Mouse (Mus musculus) liver, embryonic 15.5 days (tissue): Measurements from ENCODE around the gene Wdr83. TPM values are rescaled to one million over a fixed set of nuclear protein-coding genes. Genes with fewer than 3 reads are reported as not detected.
"Not testable (repeated sequence)": the region's sequence is repeated elsewhere in the genome, so short reads cannot be mapped to it uniquely, and the experiment has no call there.

Source experiments
- ATAC-seq: fragments of 200-750 bp; cut with Nextera tagmentation; 2 replicates; pipeline ENCODE4 v1.8.0; 2017; ENCODE audit warnings: moderate number of reproducible peaks, mild to moderate bottlenecking, moderate library complexity; ENCODE audit not compliant: insufficient read depth
- H3K27ac ChIP-seq: fragments of 300-500 bp; sonication (generic); replicated peaks from 2 replicates; pipeline ENCODE4 v1.5.1; 2015; ENCODE audit warnings: mild to moderate bottlenecking, inconsistent platforms
- H3K27me3 ChIP-seq: fragments of 300-500 bp; sonication (generic); 2 replicates; pipeline ENCODE4 v1.6.1; 2015; ENCODE audit warnings: mild to moderate bottlenecking, inconsistent platforms
- H3K36me3 ChIP-seq: fragments of 300-500 bp; sonication (generic); replicated peaks from 2 replicates; pipeline ENCODE4 v1.6.1; 2015; ENCODE audit warnings: moderate library complexity, mild to moderate bottlenecking, inconsistent platforms
- H3K4me1 ChIP-seq: fragments of 300-500 bp; sonication (generic); replicated peaks from 2 replicates; pipeline ENCODE4 v1.6.1; 2015; ENCODE audit warnings: inconsistent platforms
- H3K4me2 ChIP-seq: fragments of 300-500 bp; sonication (generic); 2 replicates; pipeline ENCODE4 v1.6.1; 2015; ENCODE audit warnings: moderate library complexity, mild to moderate bottlenecking, inconsistent platforms
- H3K4me3 ChIP-seq: fragments of 300-500 bp; sonication (generic); replicated peaks from 2 replicates; pipeline ENCODE4 v1.5.1; 2015; ENCODE audit warnings: mild to moderate bottlenecking, inconsistent platforms
- H3K9ac ChIP-seq: fragments of 300-500 bp; sonication (generic); 2 replicates; pipeline ENCODE4 v1.6.1; 2015; ENCODE audit warnings: moderate library complexity, mild to moderate bottlenecking, inconsistent platforms
- H3K9me3 ChIP-seq: fragments of 300-500 bp; sonication (generic); replicated peaks from 2 replicates; pipeline ENCODE4 v1.6.1; 2016; ENCODE audit warnings: inconsistent platforms
- WGBS: fragments of 180-500 bp; shearing (Covaris S2); methylation state at CpG from one replicate; pipeline ENCODE4 v1.1.7; 2015; ENCODE audit warnings: mixed read lengths; ENCODE audit not compliant: insufficient replicate concordance; 5-methylcytosine and 5-hydroxymethylcytosine counted together
- polyA plus RNA-seq: library from polyadenylated mRNA; unstranded; fragments of >200 nt; fragmentation: Nextera tagmentation; extraction: Ambion mirVana; gene quantifications from 2 replicates; pipeline ENCODE4 v1.2.1, GENCODE M21; 2015

The Wdr83 gene
- 21.6 and 26.5 TPM in 2 replicates for polyA plus RNA-seq

DNA sequence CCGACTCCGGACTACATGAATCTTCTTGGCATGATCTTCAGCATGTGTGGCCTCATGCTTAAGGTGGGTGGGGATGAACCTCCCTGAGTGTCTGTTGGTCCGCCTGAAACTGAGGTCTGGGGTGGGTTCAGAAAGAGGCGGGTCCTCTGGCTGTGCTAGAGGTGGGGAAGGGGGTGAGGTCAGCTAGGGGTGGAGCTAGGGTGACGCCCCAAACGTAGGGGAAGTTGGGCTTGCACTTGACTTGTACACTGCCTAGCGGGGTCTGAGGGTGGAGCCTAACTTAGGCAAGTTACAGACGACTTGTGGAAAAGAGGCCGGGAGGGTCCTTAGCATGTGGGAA lies at the start of gene Wdr83:
Gene Wdr83 (minus strand): TSS at position 91 of the 340 bp plus-strand sequence.
- Histone ChIP-seq H3K27me3 (no peaks in the 10 kb centered on the region), H3K9ac (peak within 1 kb of the TSS; percentile 90), H3K4me1 (peaks cover 84% of the 10 kb centered on the region), H3K4me3 (peak within 1 kb of the TSS; percentile 88), H3K9me3 (no peaks in the 10 kb centered on the region), H3K27ac (peak within 1 kb of the TSS; percentile 85), H3K36me3 (peaks cover 33% of the 10 kb centered on the region), H3K4me2 (peak within 1 kb of the TSS; percentile 97)
- 1% methylated on average over 9 of the region's 9 CpGs for WGBS
- peak; percentile 60 for ATAC-seq

DNA sequence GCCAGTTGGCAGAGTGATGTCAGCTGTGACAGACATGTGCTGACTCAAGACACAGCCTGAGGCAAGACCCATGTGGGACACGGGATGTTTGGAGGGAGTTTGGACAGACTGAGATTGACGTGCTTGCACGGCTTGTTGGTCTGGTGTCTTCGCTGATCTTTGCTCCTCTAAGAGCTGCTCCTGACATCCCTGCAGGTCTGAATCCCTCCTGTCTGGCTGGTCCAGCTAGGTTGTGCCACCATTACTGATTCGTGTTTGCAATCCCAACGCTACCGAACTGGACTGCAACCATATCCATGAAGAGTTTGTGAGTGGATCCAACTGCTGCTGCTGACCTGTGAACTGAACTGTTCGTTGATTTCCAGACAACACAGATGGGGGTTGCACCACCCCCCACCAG lies 42.6 kb upstream of the Wdr83 start:
- Histone ChIP-seq H3K9me3 (no peaks in the 10 kb centered on the region), H3K36me3 (no peaks in the 10 kb centered on the region), H3K4me3 (no peak overlapping the region), H3K27me3 (peaks cover 10% of the 10 kb centered on the region), H3K27ac (no peak overlapping the region), H3K4me1 (no peaks in the 10 kb centered on the region), H3K4me2 (no peak overlapping the region), H3K9ac (no peak overlapping the region)
- 73% methylated on average over 8 of the region's 8 CpGs for WGBS
- no peak for ATAC-seq

DNA sequence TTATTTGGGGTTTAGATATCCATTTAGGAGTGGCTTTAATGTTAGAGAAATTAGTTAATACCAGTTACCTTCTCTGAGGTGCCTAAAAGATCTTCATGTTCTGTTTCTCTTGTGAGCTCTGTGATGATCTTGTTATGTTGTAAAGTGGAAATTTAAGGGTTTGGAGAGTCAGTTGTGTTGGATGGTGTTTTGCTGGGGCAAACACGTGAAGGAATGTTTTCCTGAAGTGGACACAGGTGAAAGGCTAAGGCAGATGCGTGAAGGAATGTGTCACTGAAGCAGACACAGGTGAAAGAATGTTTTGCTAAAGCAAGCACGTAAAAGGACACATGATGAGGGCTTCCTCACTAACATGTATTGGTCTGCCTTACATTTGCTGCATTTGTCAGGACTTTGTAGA lies 41.9 kb upstream of the Wdr83 start, which contains the start of gene Zfp791:
Gene Zfp791 (minus strand): TSS at position 101 of the 400 bp plus-strand sequence.
- 49% methylated on average over 3 of the region's 3 CpGs for WGBS

DNA sequence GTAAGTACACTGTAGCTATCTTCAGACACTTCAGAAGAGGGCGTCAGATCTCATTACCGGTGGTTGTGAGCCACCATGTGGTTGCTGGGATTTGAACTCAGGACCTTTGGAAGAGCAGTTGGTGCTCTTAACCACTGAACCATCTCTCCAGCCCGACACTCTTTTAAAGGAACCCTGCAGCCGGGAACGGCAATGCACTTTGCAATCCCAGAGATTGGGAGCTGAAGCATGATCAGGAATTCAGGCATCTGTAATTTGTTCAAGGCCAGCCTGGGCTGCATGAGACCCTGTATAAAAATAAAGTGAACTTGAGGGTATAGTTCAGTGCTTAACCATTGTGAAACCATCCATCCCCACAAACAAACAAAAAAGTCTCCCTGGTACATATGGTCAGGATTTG lies 39.1 kb upstream of the Wdr83 start:
- H3K9ac ChIP-seq, H3K4me1 ChIP-seq, H3K36me3 ChIP-seq, H3K27ac ChIP-seq, H3K4me3 ChIP-seq, H3K9me3 ChIP-seq, ATAC-seq, H3K4me2 ChIP-seq: not testable (repeated sequence)
- WGBS: 64% methylated on average over 5 of the region's 5 CpGs
- H3K27me3 ChIP-seq: peaks cover 10% of the 10 kb centered on the region

More for the DNA sequence above, 41.9 kb upstream of the Wdr83 start, which contains the start of gene Zfp791:
- Histone ChIP-seq H3K27me3 (peaks cover 10% of the 10 kb centered on the region), H3K4me2 (no peak within 1 kb of the TSS), H3K4me3 (no peak within 1 kb of the TSS), H3K9me3 (no peaks in the 10 kb centered on the region), H3K9ac (no peak within 1 kb of the TSS), H3K36me3 (no peaks in the 10 kb centered on the region), H3K27ac (no peak within 1 kb of the TSS), H3K4me1 (no peaks in the 10 kb centered on the region)
- ATAC-seq: no peak

DNA sequence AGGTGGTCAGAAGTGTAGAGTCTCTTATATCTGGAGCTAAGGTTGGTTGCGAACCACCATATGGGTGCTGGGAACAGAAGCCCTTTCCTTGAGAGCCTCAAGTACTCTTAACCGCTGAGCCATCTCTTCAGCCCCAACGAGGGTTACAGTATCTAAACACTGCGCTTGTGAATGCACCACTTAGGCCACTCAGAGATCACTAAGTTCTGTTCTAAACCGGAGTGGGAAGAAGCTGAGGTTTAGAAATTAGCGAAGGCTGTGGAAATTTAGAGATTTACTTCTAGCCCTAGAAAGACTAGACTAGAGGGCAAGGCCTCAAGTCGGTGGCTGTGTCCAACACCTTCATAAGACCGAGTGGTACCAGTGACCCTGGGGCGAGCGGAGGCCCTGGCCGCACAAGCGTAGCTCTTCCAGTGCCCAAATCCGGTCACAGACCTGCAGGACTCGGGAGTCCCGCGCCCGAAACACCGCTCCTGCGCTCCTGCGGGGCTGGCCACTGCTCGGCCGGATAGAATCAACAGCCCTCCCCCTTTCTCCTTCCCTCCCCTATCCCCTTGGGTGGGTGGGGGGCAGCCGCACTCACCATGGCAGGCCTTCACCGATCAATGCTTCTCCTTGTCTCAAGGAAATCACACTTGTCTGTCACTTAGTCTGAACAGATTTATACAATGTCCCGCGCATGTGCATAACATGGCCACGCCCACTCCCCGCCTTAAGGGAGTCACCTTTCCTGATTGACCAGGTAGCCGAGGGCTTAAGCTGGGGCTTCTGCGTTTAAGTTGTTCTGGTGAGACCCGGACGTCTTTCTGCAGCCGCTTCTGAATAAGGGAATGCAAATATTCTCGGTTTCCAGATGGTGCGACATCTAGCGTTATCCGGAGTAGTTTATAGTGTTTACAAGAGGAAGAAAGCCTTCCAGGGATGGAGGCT lies 38.2 kb upstream of the Wdr83 start:
- peak; percentile 42; the same call in 1 of the 2 replicates for ATAC-seq
- peak overlapping the region; percentile 32 for H3K9ac ChIP-seq
- peak overlapping the region; percentile 55 for H3K4me2 ChIP-seq
- peak overlapping the region; percentile 38; the same call in 1 of the 2 replicates for H3K27ac ChIP-seq
- peaks cover 10% of the 10 kb centered on the region for H3K27me3 ChIP-seq
- no peaks in the 10 kb centered on the region for H3K9me3 ChIP-seq
- no peaks in the 10 kb centered on the region for H3K36me3 ChIP-seq
- H3K4me1 ChIP-seq: no peaks in the 10 kb centered on the region
- peak overlapping the region; percentile 56 for H3K4me3 ChIP-seq
- WGBS: 10% methylated on average over 37 of the region's 37 CpGs

DNA sequence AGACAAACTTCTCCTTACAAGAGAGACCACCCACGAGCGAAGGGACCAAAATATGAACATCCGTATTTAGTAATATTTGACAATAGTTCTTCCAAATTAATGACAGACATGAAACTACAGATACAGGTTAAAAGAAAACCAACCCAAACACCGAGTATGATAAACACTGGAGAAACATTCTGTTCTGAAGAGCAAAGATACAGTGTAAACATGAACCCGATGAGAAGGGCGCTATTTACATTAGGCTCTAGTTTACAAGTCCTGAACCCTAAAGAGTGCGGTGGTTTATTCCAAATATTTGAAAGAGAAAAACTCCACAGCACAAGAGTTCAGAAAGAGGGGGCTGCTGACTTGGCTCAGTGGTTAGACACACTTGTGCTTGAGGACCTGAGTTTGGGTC lies 35.9 kb upstream of the Wdr83 start:
- H3K27ac ChIP-seq: peak overlapping the region; percentile 35; the same call in 1 of the 2 replicates
- no peaks in the 10 kb centered on the region for H3K9me3 ChIP-seq
- H3K36me3 ChIP-seq: peaks cover 9% of the 10 kb centered on the region
- no peaks in the 10 kb centered on the region for H3K4me1 ChIP-seq
- H3K27me3 ChIP-seq: peaks cover 10% of the 10 kb centered on the region
- no peak overlapping the region for H3K9ac ChIP-seq
- 0 out of 2 replicates have a peak overlapping the region, but pooled peaks have one; percentile 5 for H3K4me3 ChIP-seq
- ATAC-seq: peak; percentile 56
- 65% methylated on average over 7 of the region's 7 CpGs for WGBS
- H3K4me2 ChIP-seq: 0 out of 2 replicates have a peak overlapping the region, but pooled peaks have one; percentile 10

DNA sequence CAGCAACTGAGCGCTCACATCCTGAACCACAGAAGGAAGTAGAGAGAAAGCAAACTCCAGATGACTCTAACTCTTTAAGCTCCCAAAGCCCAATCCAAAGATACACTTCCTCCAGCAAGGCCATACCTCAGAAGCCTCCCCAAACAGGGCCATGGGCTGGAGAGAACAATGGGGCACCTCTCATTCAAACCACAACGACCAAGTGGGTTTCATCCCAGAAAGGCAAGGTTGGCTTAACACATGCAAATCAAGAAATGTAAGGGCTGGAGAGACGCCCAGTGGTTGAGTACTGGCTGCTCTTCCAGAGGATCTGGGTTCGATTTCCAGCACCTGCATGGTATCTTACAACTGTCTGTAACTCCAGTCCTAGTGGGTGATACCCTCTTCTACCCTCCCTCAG lies 34.4 kb upstream of the Wdr83 start:
- H3K27ac ChIP-seq: no peak overlapping the region

DNA sequence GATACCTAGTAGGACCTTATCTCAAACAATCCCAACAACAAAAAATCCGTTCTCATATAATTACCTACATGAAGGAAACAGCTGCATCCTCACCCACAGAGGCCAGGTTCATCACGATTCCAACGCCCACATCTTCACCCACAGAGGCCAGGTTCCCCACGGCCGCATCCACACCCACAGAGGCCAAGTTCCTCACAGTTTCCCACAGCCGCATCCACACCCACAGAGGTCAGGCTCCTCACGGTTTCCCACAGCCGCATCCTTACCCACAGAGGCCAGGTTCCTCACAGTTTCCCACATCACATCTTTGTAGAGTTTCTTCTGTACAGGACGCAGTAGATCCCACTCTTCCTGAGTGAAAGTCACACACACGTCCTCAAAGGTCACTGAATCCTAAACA lies 32.1 kb upstream of the Wdr83 start:
- Histone ChIP-seq H3K4me2 (no peak overlapping the region), H3K4me1 (no peaks in the 10 kb centered on the region)
- ATAC-seq: no peak

More for the DNA sequence above, 34.4 kb upstream of the Wdr83 start:
- Histone ChIP-seq H3K4me3 (no peak overlapping the region), H3K4me1 (no peaks in the 10 kb centered on the region), H3K9me3 (no peaks in the 10 kb centered on the region), H3K4me2 (no peak overlapping the region), H3K27me3 (peaks cover 10% of the 10 kb centered on the region), H3K9ac (no peak overlapping the region), H3K36me3 (peaks cover 23% of the 10 kb centered on the region)
- WGBS: 46% methylated on average over 4 of the region's 4 CpGs
- no peak for ATAC-seq

DNA sequence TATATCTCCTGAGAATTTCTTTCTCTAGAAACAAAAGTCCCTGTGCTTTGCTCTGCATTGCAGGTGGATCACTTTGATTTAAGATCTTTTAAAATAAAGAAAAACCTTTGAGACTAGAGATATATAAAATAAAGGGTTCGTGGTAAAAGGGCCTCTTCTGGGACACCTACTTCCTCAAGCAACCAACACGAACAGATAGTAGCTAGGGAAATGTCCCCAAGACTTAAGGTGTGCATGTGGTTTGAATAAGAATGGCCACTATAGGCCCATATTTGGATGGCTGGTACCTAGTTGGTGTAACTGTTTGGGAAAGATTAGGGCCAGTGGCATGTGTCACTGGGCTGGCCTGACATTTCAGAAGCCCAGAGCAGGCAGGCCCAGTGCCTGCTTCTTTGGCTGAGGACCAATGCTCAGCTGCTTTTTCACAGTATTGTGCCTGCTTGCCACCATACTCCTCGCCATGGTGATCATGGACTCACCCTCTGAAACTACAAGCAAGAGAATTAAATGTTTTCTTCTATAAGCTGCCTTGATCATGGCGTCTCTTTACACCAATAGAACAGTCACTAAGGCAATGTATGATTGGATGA lies 19.1 kb upstream of the Wdr83 start:
- Histone ChIP-seq H3K27ac (no peak overlapping the region), H3K4me3 (no peak overlapping the region), H3K4me1 (no peaks in the 10 kb centered on the region), H3K4me2 (no peak overlapping the region), H3K9me3 (no peaks in the 10 kb centered on the region), H3K36me3 (peaks cover 34% of the 10 kb centered on the region), H3K27me3 (no peaks in the 10 kb centered on the region), H3K9ac (no peak overlapping the region)
- 55% methylated on average over 4 of the region's 4 CpGs for WGBS
- ATAC-seq: no peak

More for the DNA sequence above, 32.1 kb upstream of the Wdr83 start:
- WGBS: 76% methylated on average over 10 of the region's 10 CpGs
- Histone ChIP-seq H3K27me3 (no peaks in the 10 kb centered on the region), H3K27ac (no peak overlapping the region), H3K9ac (no peak overlapping the region), H3K36me3 (peaks cover 37% of the 10 kb centered on the region), H3K4me3 (no peak overlapping the region), H3K9me3 (no peaks in the 10 kb centered on the region)

DNA sequence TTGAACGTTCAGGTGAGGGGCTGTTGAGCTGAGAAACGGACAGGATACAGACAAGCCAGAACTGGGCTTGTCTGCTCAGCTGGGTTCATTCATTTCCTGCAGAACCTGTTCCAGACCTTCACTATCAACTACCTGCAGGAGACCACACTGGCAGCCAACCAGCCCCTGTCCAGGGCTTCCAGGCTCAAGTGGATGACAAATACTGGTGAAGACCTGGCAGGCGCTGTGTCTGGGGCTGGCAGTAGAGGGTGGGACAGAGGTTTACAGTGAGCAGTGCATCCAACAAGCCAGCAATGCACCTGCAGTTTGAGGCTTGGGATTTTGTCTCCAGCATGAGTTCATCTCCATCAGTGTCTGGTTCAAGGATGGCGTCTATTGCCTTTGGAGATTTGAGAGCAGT lies 15.7 kb upstream of the Wdr83 start:
- Histone ChIP-seq H3K4me1 (no peaks in the 10 kb centered on the region), H3K36me3 (peaks cover 61% of the 10 kb centered on the region), H3K4me3 (no peak overlapping the region), H3K4me2 (no peak overlapping the region), H3K9ac (no peak overlapping the region), H3K27ac (no peak overlapping the region), H3K27me3 (no peaks in the 10 kb centered on the region), H3K9me3 (no peaks in the 10 kb centered on the region)
- WGBS: 74% methylated on average over 4 of the region's 4 CpGs
- ATAC-seq: no peak

DNA sequence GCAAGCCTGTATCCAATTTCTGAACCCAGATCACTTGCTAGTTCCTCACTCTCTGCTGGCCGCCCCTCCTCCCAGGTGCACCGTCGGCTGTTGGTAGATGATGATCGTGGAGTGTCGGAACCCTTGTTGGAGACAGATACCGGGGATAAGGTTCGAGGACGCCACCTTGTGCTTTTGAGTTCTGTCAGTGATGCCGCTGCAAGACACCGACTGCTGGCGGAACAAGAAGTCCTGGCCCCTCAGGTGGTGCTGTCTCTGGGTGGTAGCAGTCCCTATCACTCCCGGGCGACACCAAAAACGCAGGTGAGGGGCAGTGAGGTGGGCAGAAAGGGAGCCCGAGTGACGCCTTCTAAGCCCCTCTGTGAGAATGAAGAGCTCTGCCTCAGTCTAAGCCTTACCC lies 15.1 kb upstream of the Wdr83 start:
- H3K36me3 ChIP-seq: peaks cover 67% of the 10 kb centered on the region
- no peak overlapping the region for H3K4me3 ChIP-seq
- no peaks in the 10 kb centered on the region for H3K9me3 ChIP-seq
- H3K27me3 ChIP-seq: no peaks in the 10 kb centered on the region
- H3K4me1 ChIP-seq: 0 out of 2 replicates have a peak, but pooled peaks cover 4% of the 10 kb centered on the region
- WGBS: 81% methylated on average over 16 of the region's 16 CpGs
- H3K4me2 ChIP-seq: no peak overlapping the region
- H3K27ac ChIP-seq: no peak overlapping the region
- ATAC-seq: no peak
- no peak overlapping the region for H3K9ac ChIP-seq
